Mouse (Mus musculus): ENCODE measurements around the gene Ccdc186.

- no peak for TF ChIP-seq CTCF (IDR thresholded peaks at IDR 0.05; ENCODE audit: extremely low read depth, insufficient read depth, insufficient read length, insufficient replicate concordance)
- TF ChIP-seq POLR2A (IDR thresholded peaks at IDR 0.05; ENCODE audit: low read depth, low read length) = no peak
Observed at GRCm38 (mm10) chr19:56756412-56756811, 65.6 kb downstream of the Ccdc186 start.

All from spleen, adult 2 months (tissue).